Mouse (Mus musculus) kidney, adult 2 months (tissue): ENCODE measurements at regions not wholly inside any gene's neighbourhood (a gene's known extent, or its start where the extent isn't known, plus 50 kb on each side); places are given as distances from the start of the nearest gene placed in this dataset.

ENCODE experiments used
- CTCF ChIP-seq: fragments of 200-500 bp; conservative IDR thresholded peaks from 2 replicates; pipeline ENCODE4 v1.5.1; 2011; ENCODE audit warnings: low read depth, mild to moderate bottlenecking, control low read depth, low read length, moderate library complexity, mixed read lengths; ENCODE audit not compliant: insufficient read depth, insufficient read length
- POLR2A ChIP-seq: fragments of 200-500 bp; IDR thresholded peaks from one replicate; pipeline ENCODE4 v1.6.1; 2011; ENCODE audit warnings: low read depth, low read length, control low read depth

DNA sequence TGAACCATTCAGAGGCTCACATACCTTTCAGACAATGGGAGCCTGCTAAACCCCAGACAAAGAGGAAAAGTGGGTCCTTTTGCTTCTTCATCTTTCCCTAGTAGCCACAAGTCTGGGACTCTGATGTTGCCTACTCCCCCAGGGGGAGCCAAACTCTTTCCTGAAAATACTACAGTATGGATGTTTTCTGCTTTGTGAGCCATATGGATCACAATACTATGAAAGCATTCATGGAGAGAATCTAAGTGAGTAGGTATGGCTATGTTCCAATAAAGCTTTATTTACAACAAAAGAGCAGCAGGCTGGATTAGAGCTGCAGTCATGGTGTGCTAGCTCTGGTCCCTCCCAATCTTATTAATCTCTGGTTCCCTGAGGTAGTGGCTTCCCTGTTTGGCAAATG is 251.9 kb downstream of the Rps24 start:
- TF ChIP-seq CTCF (0 out of 2 replicates have a peak, but pooled peaks have one; percentile 7), POLR2A (no peak)
